ENCODE assay signal across 40 mouse cellular contexts in genomic region chr17:14116223-14116622, GRCm38 (mm10). TPM values are rescaled to one million over a fixed set of nuclear protein-coding genes. Genes with fewer than 3 reads are reported as not detected.
A peak's percentile ranks its signal among the peaks of the same experiment; 100 is the strongest.
DNase-seq lines count a peak whose midpoint lies in the region; ATAC-seq and TF ChIP-seq lines count a peak whose summit lies in the region.
"Had no signal": no experiment of that assay in that cellular context is flagged by ENCODE, and none has a peak within 500 bp of the region (broad histone marks: within the 10 kb centered on the region; RNA-seq: fewer than 3 reads in every experiment).

No protein-coding gene starts in this region.

- no peaks in the 10 kb centered on the region for H3K27me3 ChIP-seq in neural tube, embryonic 14.5 days (ENCODE audit: control insufficient read depth, insufficient read depth, low read length)
- no peaks in the 10 kb centered on the region for H3K27me3 ChIP-seq in kidney, adult 2 months (replicated peaks; ENCODE audit: control insufficient read depth, insufficient read depth, low read length)
- H3K27me3 ChIP-seq: embryonic facial prominence, embryonic 15.5 days; forebrain, embryonic 13.5 days; limb, embryonic 15.5 days; liver, embryonic 13.5 days; midbrain, embryonic 12.5 days; Patski; stomach, embryonic 15.5 days had no signal

- DNase-seq in cerebellum, postnatal 10 days: peak; percentile 57 to 61
- DNase-seq in cerebellum, adult 9-10 months: no peak
- DNase-seq in left cerebral cortex, postnatal 4 days: peak; percentile 28
- no peak for DNase-seq in left cerebral cortex, postnatal 25 days (ENCODE audit: low spot score in 2 of 2)
- DNase-seq in neural tube, embryonic 10.5 days (ENCODE audit: extremely low spot score, low spot score): no peak
- no peak for DNase-seq in kidney, adult 2 months
- DNase-seq: adrenal gland, postnatal 10 days; cerebellum, adult 11 months; cerebellum, postnatal 25 days; gastrocnemius, postnatal 25 days; heart, postnatal 36 days; kidney, adult 11 months; kidney, postnatal 4 days; liver, embryonic 13.5 days; lung, adult 18-20 months; lung, postnatal 14 days; thymus, postnatal 14 days had no signal

- no peaks in the 10 kb centered on the region for H3K9me3 ChIP-seq in neural tube, embryonic 14.5 days (ENCODE audit: control insufficient read depth, low read length)
- H3K9me3 ChIP-seq: embryonic facial prominence, embryonic 10.5 days; embryonic facial prominence, embryonic 15.5 days; forebrain, embryonic 13.5 days; G1E; limb, embryonic 10.5 days; limb, embryonic 15.5 days; liver, embryonic 13.5 days; midbrain, embryonic 12.5 days; stomach, embryonic 15.5 days had no signal

- no peak overlapping the region for H3K9ac ChIP-seq in neural tube, embryonic 14.5 days (replicated peaks; ENCODE audit: low read depth, low read length)
- H3K9ac ChIP-seq: embryonic facial prominence, embryonic 15.5 days; forebrain, embryonic 13.5 days; hindbrain, embryonic 14.5 days; limb, embryonic 15.5 days; liver, embryonic 13.5 days; midbrain, embryonic 12.5 days; stomach, embryonic 15.5 days had no signal

- H3K4me2 ChIP-seq in neural tube, embryonic 14.5 days (ENCODE audit: low read depth, low read length): no peak overlapping the region
- H3K4me2 ChIP-seq: embryonic facial prominence, embryonic 15.5 days; forebrain, embryonic 13.5 days; heart, embryonic 11.5 days; hindbrain, embryonic 14.5 days; limb, embryonic 15.5 days; liver, embryonic 13.5 days; midbrain, embryonic 12.5 days; stomach, embryonic 15.5 days had no signal

- no peak for TF ChIP-seq CTCF in kidney, adult 2 months (conservative IDR thresholded peaks at IDR 0.05; ENCODE audit: insufficient read depth, insufficient read length, low read depth, low read length)

- H3K36me3 ChIP-seq in neural tube, embryonic 14.5 days (ENCODE audit: control insufficient read depth, insufficient read depth, low read length): no peaks in the 10 kb centered on the region
- no peaks in the 10 kb centered on the region for H3K36me3 ChIP-seq in kidney, adult 2 months (ENCODE audit: control insufficient read depth, insufficient read depth, low read length)
- H3K36me3 ChIP-seq: embryonic facial prominence, embryonic 10.5 days; embryonic facial prominence, embryonic 15.5 days; G1E; limb, embryonic 10.5 days; limb, embryonic 15.5 days; liver, embryonic 13.5 days; midbrain, embryonic 12.5 days; stomach, embryonic 15.5 days had no signal

- no peaks in the 10 kb centered on the region for H3K4me1 ChIP-seq in neural tube, embryonic 14.5 days (ENCODE audit: control insufficient read depth, insufficient read depth, low read length)
- no peaks in the 10 kb centered on the region for H3K4me1 ChIP-seq in kidney, adult 2 months (ENCODE audit: control insufficient read depth, insufficient read depth, low read length)
- H3K4me1 ChIP-seq: embryonic facial prominence, embryonic 10.5 days; embryonic facial prominence, embryonic 15.5 days; forebrain, embryonic 13.5 days; limb, embryonic 10.5 days; limb, embryonic 15.5 days; liver, embryonic 13.5 days; midbrain, embryonic 12.5 days; stomach, embryonic 15.5 days had no signal

- intact Hi-C loops in left cerebral cortex, postnatal 4 days (cut with DNase I): loop anchor here (5.0 kb wide), 1 partner anchor 86 kb away; the partner anchor contains the start of gene Dact2
- intact Hi-C loops in left cerebral cortex, postnatal 25 days (cut with DNase I): loop anchor here (5.0 to 10.0 kb wide), 2 partner anchors 401 to 789 kb away; no protein-coding TSS in a partner anchor

- 82% methylated on average over 2 of the region's 2 CpGs for WGBS in neural tube, embryonic 14.5 days
- 90% methylated on average over 2 of the region's 2 CpGs for WGBS in kidney, adult 2 months

- no peak for TF ChIP-seq POLR2A in kidney, adult 2 months (IDR thresholded peaks at IDR 0.05; ENCODE audit: low read depth, low read length)

- no peak overlapping the region for H3K4me3 ChIP-seq in neural tube, embryonic 14.5 days (ENCODE audit: low read depth, low read length)
- no peak overlapping the region for H3K4me3 ChIP-seq in kidney, adult 2 months (ENCODE audit: insufficient read depth, low read depth, low read length)
- H3K4me3 ChIP-seq: embryonic facial prominence, embryonic 10.5 days; embryonic facial prominence, embryonic 15.5 days; forebrain, embryonic 13.5 days; limb, embryonic 10.5 days; limb, embryonic 15.5 days; liver, embryonic 13.5 days; midbrain, embryonic 12.5 days; stomach, embryonic 15.5 days had no signal

- peak; percentile 24; the same call in 1 of the 2 replicates for ATAC-seq in neural tube, embryonic 14.5 days (ENCODE audit: low read depth)
- ATAC-seq: forebrain, embryonic 13.5 days; inflammation-experienced regulatory T-cells, adult 6 months; Patski had no signal

- H3K27ac ChIP-seq in neural tube, embryonic 14.5 days (ENCODE audit: low read depth, low read length): no peak overlapping the region
- no peak overlapping the region for H3K27ac ChIP-seq in kidney, adult 2 months (ENCODE audit: insufficient read depth, low read depth, low read length)
- H3K27ac ChIP-seq: embryonic facial prominence, embryonic 10.5 days; embryonic facial prominence, embryonic 15.5 days; forebrain, embryonic 13.5 days; hindbrain, embryonic 14.5 days; kidney, postnatal 0 days; limb, embryonic 10.5 days; limb, embryonic 15.5 days; liver, embryonic 13.5 days; midbrain, embryonic 12.5 days; stomach, embryonic 15.5 days had no signal

RNA-seq across cellular contexts. Expression of gene Gm7358, which starts 56.9 kb away (rescaled TPM):
- not detected for total RNA-seq in left cerebral cortex, postnatal 4 days (2021)
- total RNA-seq in left cerebral cortex, postnatal 25 days (2021): not detected
- polyA plus RNA-seq in neural tube, embryonic 14.5 days (2014; fragmentation: Nextera tagmentation; extraction: Ambion mirVana): not detected in 2 replicates
- not detected in 2 replicates for polyA plus RNA-seq in kidney, adult 2 months (2012; rRNA removed)
- total RNA-seq: adrenal gland, postnatal 10 days; gastrocnemius, adult 18-20 months; gastrocnemius, postnatal 25 days; heart, postnatal 36 days; layer of hippocampus, adult 8-10 months; layer of hippocampus, postnatal 25 days; left cerebral cortex, adult 8-10 months; megakaryocyte, adult 5-6 weeks had no signal
- polyA plus RNA-seq: embryonic facial prominence, embryonic 10.5 days; embryonic facial prominence, embryonic 15.5 days; forebrain, embryonic 13.5 days; G1E; heart, embryonic 11.5 days; heart, embryonic 16.5 days; hindbrain, embryonic 14.5 days; inflammation-experienced regulatory T-cells, adult 6 months; kidney, postnatal 0 days; limb, embryonic 10.5 days; limb, embryonic 15.5 days; liver, embryonic 13.5 days; midbrain, embryonic 12.5 days; neural tube, embryonic 11.5 days; Patski; small intestine, adult 2 months; stomach, embryonic 15.5 days; urinary bladder, adult 2 months had no signal

Comparison
In these comparisons a context has a peak if more than half of its experiments do, and no peak if none do; other contexts are left out.
1. DNase-seq: peak in cerebellum, postnatal 10 days (2 of 2) and left cerebral cortex, postnatal 4 days (single experiment); none in cerebellum, adult 9-10 months (single experiment), left cerebral cortex, postnatal 25 days (0 of 2), neural tube, embryonic 10.5 days (single experiment) and kidney, adult 2 months (single experiment).